Mouse (Mus musculus) forebrain, embryonic 10.5 days (tissue): Measurements from ENCODE around the gene Ndufaf5. TPM values are rescaled to one million over a fixed set of nuclear protein-coding genes. Genes with fewer than 3 reads are reported as not detected.

Experiments used
- DNase-seq: peaks from one replicate; pipeline ENCODE4 v3.0.0-alpha.2; 2017; ENCODE audit warnings: low spot score; ENCODE audit errors: extremely low spot score
- H3K27ac ChIP-seq: fragments of 300-500 bp; sonication (generic); 2 replicates; pipeline ENCODE4 v1.5.1; 2016; ENCODE audit warnings: mild to moderate bottlenecking
- H3K27me3 ChIP-seq: fragments of 300-500 bp; sonication (generic); 2 replicates; pipeline ENCODE4 v1.6.1; 2016; ENCODE audit warnings: mild to moderate bottlenecking; ENCODE audit not compliant: poor library complexity, severe bottlenecking
- H3K36me3 ChIP-seq: fragments of 300-500 bp; sonication (generic); replicated peaks from 2 replicates; pipeline ENCODE4 v1.6.1; 2016; ENCODE audit warnings: mild to moderate bottlenecking, moderate library complexity
- H3K4me1 ChIP-seq: fragments of 300-500 bp; sonication (generic); 2 replicates; pipeline ENCODE4 v1.6.1; 2016
- H3K4me3 ChIP-seq: fragments of 300-500 bp; sonication (generic); 2 replicates; pipeline ENCODE4 v1.5.1; 2016; ENCODE audit warnings: mild to moderate bottlenecking, moderate library complexity
- H3K9me3 ChIP-seq: fragments of 300-500 bp; sonication (generic); 2 replicates; pipeline ENCODE4 v1.6.1; 2016; ENCODE audit warnings: mild to moderate bottlenecking, moderate library complexity
- WGBS: fragments of 180-500 bp; shearing (Covaris S2); methylation state at CpG from one replicate; pipeline ENCODE4 v1.1.7; 2016; 5-methylcytosine and 5-hydroxymethylcytosine counted together
- polyA plus RNA-seq: library from polyadenylated mRNA; unstranded; fragments of >200 nt; fragmentation: Nextera tagmentation; extraction: Ambion mirVana; gene quantifications from 2 replicates; pipeline ENCODE4 v1.2.1, GENCODE M21; 2016

Ndufaf5 gene
- polyA plus RNA-seq, 1 experiment from 2014 or later = 24.4 TPM

DNA sequence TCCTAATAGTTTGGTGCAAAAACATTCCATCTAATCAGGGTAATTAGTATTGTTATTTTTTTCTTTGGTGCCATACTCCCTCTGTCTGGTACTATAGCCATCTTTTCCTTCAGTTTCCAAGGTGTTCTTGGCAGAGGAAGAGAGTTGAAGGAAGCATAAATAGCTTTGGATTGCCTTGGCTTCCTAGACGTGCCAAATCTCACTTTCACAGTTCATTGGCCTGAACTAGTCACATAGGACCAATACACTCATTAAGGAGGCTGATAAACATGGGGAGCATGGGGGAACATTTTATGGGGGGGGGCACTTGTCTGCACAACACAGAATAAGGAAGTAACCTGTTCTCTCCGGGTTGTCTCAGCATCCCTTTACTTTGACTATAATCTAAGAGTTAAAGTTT is 45.0 kb downstream of the Ndufaf5 start:
- Histone ChIP-seq H3K4me3 (no peak overlapping the region), H3K9me3 (no peaks in the 10 kb centered on the region), H3K27me3 (no peaks in the 10 kb centered on the region), H3K36me3 (no peaks in the 10 kb centered on the region), H3K4me1 (no peaks in the 10 kb centered on the region), H3K27ac (no peak overlapping the region)
- WGBS = 75% methylated on average over 2 of the region's 2 CpGs
- no peak for DNase-seq

DNA sequence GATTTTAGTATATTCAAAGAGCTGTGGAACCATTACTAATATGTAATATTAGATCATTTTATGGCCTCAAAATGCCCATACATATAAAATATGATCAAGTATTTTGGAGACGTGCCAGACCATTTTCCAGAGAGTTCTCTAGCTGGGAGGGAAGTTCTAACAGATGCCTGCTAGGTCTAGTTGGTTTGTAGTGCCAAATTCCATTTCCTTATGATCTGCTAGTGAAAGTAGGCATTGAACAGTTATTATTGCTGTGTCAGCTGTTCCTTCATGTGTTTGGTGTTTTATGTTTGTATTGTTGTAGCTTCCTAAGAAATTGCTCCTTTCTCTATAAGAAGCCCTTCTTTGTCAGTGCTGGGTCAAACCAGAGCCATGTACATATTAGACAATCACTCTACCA is 45.5 kb downstream of the Ndufaf5 start:
- H3K4me1 ChIP-seq = no peaks in the 10 kb centered on the region
- no peaks in the 10 kb centered on the region for H3K36me3 ChIP-seq
- H3K27ac ChIP-seq = no peak overlapping the region
- DNase-seq = no peak
- H3K4me3 ChIP-seq = no peak overlapping the region
- 78% methylated on average over 1 of the region's 1 CpGs for WGBS
- no peaks in the 10 kb centered on the region for H3K27me3 ChIP-seq
- H3K9me3 ChIP-seq = no peaks in the 10 kb centered on the region

DNA sequence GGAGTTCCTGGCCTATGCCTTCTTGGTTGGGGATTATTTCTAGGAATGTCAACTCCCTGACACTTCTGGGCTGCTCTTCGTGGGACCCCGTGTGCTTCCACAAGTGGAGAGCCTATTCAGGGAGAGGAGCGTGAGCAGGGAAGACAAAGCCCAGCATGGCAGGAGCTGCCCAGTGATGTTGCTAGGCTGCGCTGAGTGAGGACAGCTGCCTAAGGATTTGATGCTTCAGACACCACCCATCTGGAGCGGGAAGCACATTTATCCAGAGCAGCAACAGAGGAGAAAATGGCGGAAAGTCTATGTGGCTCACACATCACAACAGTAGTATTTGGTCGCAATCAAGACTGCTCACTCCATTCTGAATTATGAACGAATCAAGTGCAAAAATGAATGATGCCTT is 49.9 kb downstream of the Ndufaf5 start:
- no peaks in the 10 kb centered on the region for H3K27me3 ChIP-seq

DNA sequence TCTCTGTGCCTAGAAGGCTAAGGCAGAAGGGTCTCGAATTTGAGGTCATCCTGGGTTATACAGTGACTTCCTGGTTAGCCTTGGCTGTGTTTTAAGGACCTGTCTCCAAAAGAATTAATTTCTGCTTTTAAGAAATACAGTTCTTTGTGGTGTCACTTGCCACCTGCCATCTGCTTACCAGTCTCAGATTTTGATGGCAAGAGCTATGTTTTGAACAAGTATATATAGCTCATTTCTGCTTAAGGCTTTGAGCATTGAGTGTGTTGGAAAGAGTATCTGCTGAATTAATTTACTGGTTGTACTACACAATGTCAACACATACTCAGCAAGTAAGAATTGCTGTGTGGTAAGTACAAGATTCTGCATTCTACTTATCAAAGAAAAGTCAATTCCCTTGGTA is 59.8 kb downstream of the Ndufaf5 start:
- WGBS = 74% methylated on average over 1 of the region's 1 CpGs
- Histone ChIP-seq H3K4me1 (no peaks in the 10 kb centered on the region), H3K4me3 (no peak overlapping the region), H3K27ac (no peak overlapping the region), H3K9me3 (no peaks in the 10 kb centered on the region), H3K36me3 (no peaks in the 10 kb centered on the region), H3K27me3 (no peaks in the 10 kb centered on the region)
- DNase-seq = no peak

More for the DNA sequence above, 49.9 kb downstream of the Ndufaf5 start:
- H3K4me1 ChIP-seq = no peaks in the 10 kb centered on the region
- no peaks in the 10 kb centered on the region for H3K9me3 ChIP-seq
- 65% methylated on average over 8 of the region's 8 CpGs for WGBS
- DNase-seq = no peak
- no peaks in the 10 kb centered on the region for H3K36me3 ChIP-seq
- H3K4me3 ChIP-seq = no peak overlapping the region
- no peak overlapping the region for H3K27ac ChIP-seq

DNA sequence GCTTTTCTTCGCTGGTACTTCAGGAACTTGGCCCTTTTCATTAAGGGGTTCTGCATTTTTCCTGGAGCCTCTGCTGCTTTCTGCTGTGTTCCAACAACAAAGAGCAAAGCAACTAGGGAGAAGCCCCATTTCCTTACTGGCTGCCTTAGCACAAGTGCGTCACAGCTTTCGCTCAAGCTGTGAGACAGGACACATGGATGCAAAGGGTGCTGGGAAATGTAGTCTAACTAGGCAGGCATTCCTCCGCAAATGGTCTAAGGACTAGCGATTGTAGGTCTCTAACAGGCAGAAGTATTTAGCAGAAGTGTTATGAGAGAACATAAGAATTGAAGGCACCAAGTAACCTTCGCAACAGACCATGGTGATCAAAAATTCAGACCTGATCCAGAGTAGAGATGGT is 66.8 kb downstream of the Ndufaf5 start:
- H3K4me1 ChIP-seq = no peaks in the 10 kb centered on the region

DNA sequence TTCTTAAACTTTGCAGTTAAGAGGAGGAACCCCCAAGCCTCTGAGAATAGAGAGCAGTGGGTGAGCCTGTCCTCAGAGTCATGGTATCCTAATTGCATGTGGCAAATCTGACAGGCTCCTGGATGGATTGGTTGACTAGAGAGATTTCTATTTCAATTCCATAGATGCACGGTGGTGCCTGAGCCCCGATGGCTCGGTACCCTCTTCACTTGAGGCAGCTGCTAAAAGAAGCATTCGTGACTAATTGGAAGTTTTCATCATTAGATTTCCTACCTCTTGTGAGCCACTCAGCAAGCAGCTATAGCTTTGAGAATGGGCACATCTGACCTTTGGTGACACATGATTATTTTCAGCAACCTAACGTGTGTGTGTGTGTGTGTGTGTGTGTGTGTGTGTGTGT is 71.9 kb downstream of the Ndufaf5 start:
- no peaks in the 10 kb centered on the region for H3K27me3 ChIP-seq
- no peak overlapping the region for H3K4me3 ChIP-seq
- no peaks in the 10 kb centered on the region for H3K36me3 ChIP-seq
- no peaks in the 10 kb centered on the region for H3K9me3 ChIP-seq
- H3K27ac ChIP-seq = no peak overlapping the region
- whole genome bisulfite sequencing = 87% methylated on average over 5 of the region's 5 CpGs
- DNase-seq = no peak
- H3K4me1 ChIP-seq = no peaks in the 10 kb centered on the region

More for the DNA sequence above, 66.8 kb downstream of the Ndufaf5 start:
- H3K27ac ChIP-seq = no peak overlapping the region
- H3K4me3 ChIP-seq = no peak overlapping the region
- no peaks in the 10 kb centered on the region for H3K9me3 ChIP-seq
- 54% methylated on average over 6 of the region's 6 CpGs for whole genome bisulfite sequencing
- no peaks in the 10 kb centered on the region for H3K36me3 ChIP-seq
- H3K27me3 ChIP-seq = no peaks in the 10 kb centered on the region
- no peak for DNase-seq

DNA sequence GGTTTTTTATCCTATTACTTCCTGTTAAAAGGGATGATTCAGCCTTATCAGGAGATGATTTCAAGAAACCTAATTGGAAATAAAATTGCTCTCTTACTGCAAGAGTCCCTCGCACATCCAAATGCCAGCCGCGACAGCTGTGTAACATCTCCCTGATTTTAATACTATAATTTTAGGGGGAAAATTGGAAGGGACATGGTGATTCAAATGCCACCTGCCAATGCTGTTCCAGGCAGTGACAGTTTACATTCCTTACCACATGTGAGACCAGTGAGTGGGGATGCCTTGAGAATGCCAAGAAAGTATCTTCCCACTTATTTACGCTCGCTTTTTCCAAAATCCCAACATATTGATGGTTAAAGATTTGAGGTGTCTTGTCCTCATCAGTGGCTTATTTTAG is 72.7 kb downstream of the Ndufaf5 start:
- Histone ChIP-seq H3K4me1 (no peaks in the 10 kb centered on the region), H3K27ac (no peak overlapping the region), H3K4me3 (no peak overlapping the region), H3K9me3 (no peaks in the 10 kb centered on the region), H3K27me3 (no peaks in the 10 kb centered on the region), H3K36me3 (no peaks in the 10 kb centered on the region)
- WGBS = 96% methylated on average over 5 of the region's 5 CpGs
- DNase-seq = no peak

Other genes starting within 250 kb of the Ndufaf5 start
- gene Tasp1, start 103.8 kb upstream of the Ndufaf5 start, polyA plus RNA-seq = 22.4 and 22.5 TPM in 2 replicates
- not detected in 2 replicates for gene Gm17374, start 18.6 kb upstream of the Ndufaf5 start, polyA plus RNA-seq
- 32.6 and 34.0 TPM in 2 replicates for gene Esf1, start 85 bp upstream of the Ndufaf5 start, polyA plus RNA-seq
- gene Sel1l2, start 219.1 kb downstream of the Ndufaf5 start, polyA plus RNA-seq = not detected in 2 replicates
- 33.5 and 34.2 TPM in 2 replicates for gene Macrod2, start 224.7 kb downstream of the Ndufaf5 start, polyA plus RNA-seq